Mouse (Mus musculus) gastrocnemius, postnatal 10 days (tissue): ENCODE data around the gene Gm21680. TPM values are rescaled to one million over a fixed set of nuclear protein-coding genes. Genes with fewer than 3 reads are reported as not detected.
A peak's percentile ranks its signal among the peaks of the same experiment; 100 is the strongest.
"Not testable (repeated sequence)": the region's sequence is repeated elsewhere in the genome, so short reads cannot be mapped to it uniquely, and the experiment has no call there.

Experiments used
- DNase-seq: peaks from one replicate; pipeline ENCODE4 v3.0.0; 2021; ENCODE audit warnings: mixed read lengths
- long read RNA-seq, 2 experiments: library from polyadenylated mRNA; stranded (forward); transcript quantifications; one replicate each; pipeline ENCODE4 v2.0.0; 2021
- total RNA-seq, 2 experiments: library from RNA; stranded (reverse); gene quantifications; 2 replicates each; pipeline ENCODE4 v1.2.3; 2021

Gm21680 gene
- not detected for total RNA-seq
- long read RNA-seq, experiment 1 = 0 reads
- long read RNA-seq, experiment 2 = 0 reads

- DNase-seq = not testable (repeated sequence)
These were observed at the start of gene Gm21680 for GRCm38 (mm10) chr5:25972563-25972962. Gm21680 (minus strand) TSS chr5:25972663.

GRCm38 (mm10) chr5:26007697-26008096 is 35.2 kb upstream of the Gm21680 start:
- not testable (repeated sequence) for DNase-seq

- DNase-seq = peak; percentile 4
These were observed 34.7 kb upstream of the Gm21680 start for GRCm38 (mm10) chr5:26006937-26007695.

- not testable (repeated sequence) for DNase-seq
These were observed 32.2 kb upstream of the Gm21680 start, which contains the start of gene Gm1979 for GRCm38 (mm10) chr5:26004698-26005097. Gm1979 (minus strand) TSS chr5:26004798.

DNA sequence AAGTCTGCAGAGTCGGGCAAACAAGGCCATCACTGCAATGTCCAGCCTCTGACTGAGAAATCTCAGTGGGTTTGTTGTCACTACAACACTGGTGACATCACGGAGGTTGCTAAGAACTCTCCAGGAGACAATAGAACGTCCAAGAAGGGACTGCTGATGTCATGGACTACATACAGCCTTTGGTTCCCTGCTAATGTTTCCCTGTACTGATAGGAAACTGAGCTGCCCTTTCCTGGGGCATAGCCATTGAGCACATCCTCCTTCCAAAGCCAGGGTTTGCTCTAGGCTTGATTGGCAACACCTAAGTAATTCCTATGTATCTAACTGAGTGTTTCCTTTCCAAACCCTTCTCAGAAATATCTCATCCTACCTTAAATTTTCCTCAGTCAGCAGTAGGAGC is 16.1 kb upstream of the Gm21680 start, which contains the start of gene Gm21698:
TSS of gene Gm21698 (minus strand) at position 101 of the 400 bp plus-strand sequence.
- not testable (repeated sequence) for DNase-seq

DNA sequence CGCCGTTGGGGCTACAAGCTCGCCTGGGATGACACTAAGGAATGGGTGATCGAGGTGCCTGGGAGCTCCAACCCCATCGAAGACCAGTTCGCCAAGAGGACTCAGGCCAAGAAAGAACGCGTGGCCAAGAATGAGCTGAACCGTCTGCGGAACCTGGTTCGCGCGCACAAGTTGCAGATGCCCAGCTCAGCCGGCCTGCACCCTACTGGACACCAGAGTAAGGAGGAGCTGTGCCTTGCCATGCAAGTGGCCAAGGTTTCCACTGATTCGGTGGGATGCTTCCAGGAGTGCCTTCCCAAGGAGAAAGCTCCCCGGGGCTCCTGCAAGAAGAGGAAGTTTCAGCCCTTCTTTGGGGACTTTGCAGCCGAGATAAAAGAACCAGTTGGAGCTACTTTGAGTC is 15.4 kb downstream of the Gm21680 start:
- DNase-seq = not testable (repeated sequence)

- DNase-seq = not testable (repeated sequence)
These were observed 15.9 kb downstream of the Gm21680 start for GRCm38 (mm10) chr5:25956611-25957010.

DNA sequence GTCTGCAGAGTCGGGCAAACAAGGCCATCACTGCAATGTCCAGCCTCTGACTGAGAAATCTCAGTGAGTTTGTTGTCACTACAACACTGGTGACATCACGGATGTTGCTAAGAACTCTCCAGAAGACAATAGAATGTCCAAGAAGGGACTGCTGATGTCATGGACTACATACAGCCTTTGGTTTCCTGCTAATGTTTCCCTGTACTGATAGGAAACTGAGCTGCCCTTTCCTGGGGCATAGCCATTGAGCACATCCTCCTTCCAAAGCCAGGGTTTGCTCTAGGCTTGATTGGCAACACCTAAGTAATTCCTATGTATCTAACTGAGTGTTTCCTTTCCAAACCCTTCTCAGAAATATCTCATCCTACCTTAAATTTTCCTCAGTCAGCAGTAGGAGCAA is 18.1 kb downstream of the Gm21680 start, which contains the start of gene Gm21671:
TSS of gene Gm21671 (minus strand) at position 101 of the 400 bp plus-strand sequence.
- DNase-seq = not testable (repeated sequence)

- DNase-seq = not testable (repeated sequence)
These were observed 27.1 kb downstream of the Gm21680 start for GRCm38 (mm10) chr5:25945391-25945790.

DNA sequence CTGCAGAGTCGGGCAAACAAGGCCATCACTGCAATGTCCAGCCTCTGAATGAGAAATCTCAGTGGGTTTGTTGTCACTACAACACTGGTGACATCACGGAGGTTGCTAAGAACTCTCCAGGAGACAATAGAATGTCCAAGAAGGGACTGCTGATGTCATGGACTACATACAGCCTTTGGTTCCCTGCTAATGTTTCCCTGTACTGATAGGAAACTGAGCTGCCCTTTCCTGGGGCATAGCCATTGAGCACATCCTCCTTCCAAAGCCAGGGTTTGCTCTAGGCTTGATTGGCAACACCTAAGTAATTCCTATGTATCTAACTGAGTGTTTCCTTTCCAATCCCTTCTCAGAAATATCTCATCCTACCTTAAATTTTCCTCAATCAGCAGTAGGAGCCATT is 30.2 kb downstream of the Gm21680 start, which contains the start of gene Gm21663:
TSS of gene Gm21663 (minus strand) at position 101 of the 400 bp plus-strand sequence.
- not testable (repeated sequence) for DNase-seq

Other genes with a start within 250 kb of the Gm21680 start
- gene Actr3b, start 212.7 kb downstream of the Gm21680 start, total RNA-seq = 1 to 10 TPM in 1 of 2 experiments, under 1 TPM in 1; 0.93 to 1.5 TPM
- gene Gm21663, start 30.3 kb downstream of the Gm21680 start, total RNA-seq = not detected
- gene Gm21671, start 18.2 kb downstream of the Gm21680 start, total RNA-seq = not detected
- not detected for gene Gm21698, start 16.0 kb upstream of the Gm21680 start, total RNA-seq
- not detected for gene Gm1979, start 32.1 kb upstream of the Gm21680 start, total RNA-seq
- not detected for gene Gm5862, start 50.3 kb upstream of the Gm21680 start, total RNA-seq
- gene Speer4a, start 66.9 kb upstream of the Gm21680 start, total RNA-seq = not detected
- gene Gm7347, start 85.9 kb upstream of the Gm21680 start, total RNA-seq = not detected
- gene Gm10471, start 116.6 kb upstream of the Gm21680 start, total RNA-seq = not detected
- not detected for gene 5031410I06Rik, start 132.7 kb upstream of the Gm21680 start, total RNA-seq
- not detected for gene Gm10220, start 148.8 kb upstream of the Gm21680 start, total RNA-seq